Mouse (Mus musculus): ENCODE measurements around the gene Zhx3. TPM values are rescaled to one million over a fixed set of nuclear protein-coding genes. Genes with fewer than 3 reads are reported as not detected.

Gene Zhx3
- polyA plus RNA-seq, 1 experiment = 7.8 TPM

DNA sequence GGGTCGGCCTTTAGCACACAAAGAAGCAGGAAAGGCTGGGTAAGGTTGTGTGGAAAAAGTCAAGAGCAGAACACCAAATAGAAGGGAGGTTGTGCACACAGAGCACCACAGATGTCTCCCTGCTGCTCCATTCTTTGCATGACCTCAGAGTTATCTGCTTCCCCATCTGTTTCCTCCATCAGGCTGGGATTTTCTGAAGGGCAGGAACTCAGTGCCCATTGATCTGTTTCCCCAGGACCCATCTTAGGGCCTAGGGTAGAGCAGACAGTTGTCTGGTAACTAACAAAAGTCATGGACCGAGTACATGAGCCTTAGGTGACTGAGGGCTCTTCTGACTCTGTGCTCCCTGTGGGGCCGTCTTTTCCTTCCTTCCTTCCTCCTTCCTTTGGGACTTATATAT is 131.2 kb downstream of the Zhx3 start:
- 10% methylated on average over 3 of the region's 3 CpGs for WGBS
- Histone ChIP-seq H3K4me3 (ENCODE audit: control insufficient read depth, insufficient read depth, low read length) (no peak overlapping the region), H3K4me1 (replicated peaks; ENCODE audit: control insufficient read depth, insufficient read depth, low read length) (peaks cover 65% of the 10 kb centered on the region), H3K36me3 (ENCODE audit: control insufficient read depth, insufficient read depth, low read length) (no peaks in the 10 kb centered on the region), H3K27ac (ENCODE audit: control insufficient read depth, insufficient read depth, low read length) (peak overlapping the region; percentile 96), H3K27me3 (ENCODE audit: control insufficient read depth, insufficient read depth, low read length) (no peaks in the 10 kb centered on the region)
- TF ChIP-seq CTCF (IDR thresholded peaks at IDR 0.05; ENCODE audit: borderline replicate concordance, control insufficient read depth, extremely low read depth, insufficient read depth, low read length, poor library complexity) = no peak
- no peak for TF ChIP-seq POLR2A (IDR thresholded peaks at IDR 0.05; ENCODE audit: control insufficient read depth, extremely low read depth, insufficient read depth, low read length, poor library complexity)
- no peak for DNase-seq

DNA sequence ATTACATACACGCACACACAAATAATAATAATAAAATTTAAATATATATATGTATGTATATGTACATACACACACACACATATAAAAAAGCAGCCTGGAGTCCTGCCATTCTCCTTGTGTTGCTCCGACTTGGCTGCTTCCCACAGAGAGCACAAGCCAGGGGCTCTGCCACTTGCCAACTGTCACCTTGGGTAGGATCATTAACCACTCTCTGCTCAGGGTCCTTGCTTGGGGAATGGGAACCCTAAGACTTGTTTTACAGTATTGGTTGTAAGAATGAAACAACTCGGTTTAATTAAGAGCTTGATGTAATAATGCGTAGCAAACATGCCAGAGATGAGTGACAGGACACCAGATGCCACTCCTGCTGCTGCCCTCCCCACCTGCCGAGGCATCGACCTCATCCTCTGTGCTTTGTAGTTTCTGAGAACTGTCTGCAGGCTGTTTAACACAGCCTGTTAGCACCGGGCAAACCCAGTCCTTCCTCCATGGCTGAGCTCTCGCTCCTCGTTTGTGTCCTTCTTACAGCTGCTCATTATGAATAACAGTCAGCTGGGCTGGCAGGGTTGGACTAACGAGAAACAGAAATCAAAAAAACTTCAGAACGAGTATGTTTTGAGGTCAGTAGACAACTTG is 132.2 kb downstream of the Zhx3 start:
- Histone ChIP-seq H3K4me3 (ENCODE audit: control insufficient read depth, insufficient read depth, low read length) (no peak overlapping the region), H3K4me1 (replicated peaks; ENCODE audit: control insufficient read depth, insufficient read depth, low read length) (peaks cover 63% of the 10 kb centered on the region), H3K27ac (ENCODE audit: control insufficient read depth, insufficient read depth, low read length) (peak overlapping the region; percentile 96), H3K27me3 (ENCODE audit: control insufficient read depth, insufficient read depth, low read length) (no peaks in the 10 kb centered on the region), H3K36me3 (ENCODE audit: control insufficient read depth, insufficient read depth, low read length) (no peaks in the 10 kb centered on the region)
- DNase-seq = peak; percentile 60
- WGBS = 20% methylated on average over 11 of the region's 11 CpGs
- TF ChIP-seq CTCF (IDR thresholded peaks at IDR 0.05; ENCODE audit: borderline replicate concordance, control insufficient read depth, extremely low read depth, insufficient read depth, low read length, poor library complexity) (0 out of 2 replicates have a peak, but pooled peaks have one; percentile 13), POLR2A (IDR thresholded peaks at IDR 0.05; ENCODE audit: control insufficient read depth, extremely low read depth, insufficient read depth, low read length, poor library complexity) (no peak)

DNA sequence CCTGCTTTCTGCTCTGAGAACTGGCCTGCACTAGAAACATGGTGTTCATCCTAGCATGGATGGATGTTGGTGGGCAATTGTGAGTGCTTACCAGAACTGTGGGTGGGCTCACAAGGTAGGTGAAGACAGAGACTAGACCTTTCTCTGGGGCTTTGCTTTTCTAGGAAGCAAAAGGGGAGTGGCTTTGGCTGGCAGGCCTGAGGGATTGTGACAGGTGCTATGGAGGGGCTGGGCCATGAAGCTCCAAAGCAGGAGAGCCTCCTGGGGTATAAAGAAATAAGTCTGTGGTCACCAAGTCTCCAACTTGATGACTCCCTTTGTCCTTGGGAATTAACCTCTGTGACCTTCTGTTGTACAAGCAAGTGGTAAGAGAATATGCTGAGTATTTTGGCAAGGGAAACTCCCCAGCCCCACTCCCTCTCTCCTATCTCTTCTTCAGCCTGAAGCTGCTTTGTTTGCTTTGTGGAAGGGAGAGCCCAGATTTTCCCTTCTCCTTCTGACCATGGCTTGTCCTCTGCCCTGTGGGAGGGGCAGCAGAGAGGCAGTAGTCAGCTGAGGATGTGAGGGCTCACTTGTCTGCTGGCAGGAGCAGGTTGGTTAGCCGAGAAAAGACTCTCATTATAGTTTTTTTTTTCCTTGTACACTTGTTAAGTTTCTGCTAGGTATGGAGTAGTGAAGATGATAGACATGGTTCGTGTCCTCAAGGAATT is 133.0 kb downstream of the Zhx3 start:
- peaks cover 66% of the 10 kb centered on the region for H3K4me1 ChIP-seq (replicated peaks; ENCODE audit: control insufficient read depth, insufficient read depth, low read length)

DNA sequence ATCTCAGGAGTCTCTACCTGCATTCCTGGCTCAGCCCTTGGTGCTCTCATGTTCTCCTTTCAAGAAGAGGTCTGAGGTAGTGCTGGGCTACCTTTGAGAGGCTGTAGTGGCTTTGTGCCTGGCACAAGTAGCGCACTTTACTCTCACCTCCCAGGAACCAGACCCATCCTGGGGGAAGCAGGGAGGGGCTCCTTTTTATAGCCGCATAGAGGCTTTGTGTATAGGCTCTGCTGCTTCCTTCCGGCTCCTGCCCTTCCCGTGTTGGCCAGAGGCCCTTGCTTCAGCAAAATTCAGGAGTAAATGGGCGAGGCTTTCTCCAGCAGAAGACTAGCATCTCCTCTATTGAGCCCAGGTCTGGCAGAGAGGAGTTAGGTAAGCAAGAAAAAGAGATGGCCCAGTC is 134.4 kb downstream of the Zhx3 start:
- DNase-seq = no peak
- peaks cover 69% of the 10 kb centered on the region for H3K4me1 ChIP-seq (replicated peaks; ENCODE audit: control insufficient read depth, insufficient read depth, low read length)
- WGBS = 88% methylated on average over 5 of the region's 5 CpGs
- TF ChIP-seq POLR2A (IDR thresholded peaks at IDR 0.05; ENCODE audit: control insufficient read depth, extremely low read depth, insufficient read depth, low read length, poor library complexity) = no peak
- no peak for TF ChIP-seq CTCF (IDR thresholded peaks at IDR 0.05; ENCODE audit: borderline replicate concordance, control insufficient read depth, extremely low read depth, insufficient read depth, low read length, poor library complexity)
- H3K27ac ChIP-seq (ENCODE audit: control insufficient read depth, insufficient read depth, low read length) = no peak overlapping the region
- H3K27me3 ChIP-seq (ENCODE audit: control insufficient read depth, insufficient read depth, low read length) = no peaks in the 10 kb centered on the region
- H3K36me3 ChIP-seq (ENCODE audit: control insufficient read depth, insufficient read depth, low read length) = no peaks in the 10 kb centered on the region
- no peak overlapping the region for H3K4me3 ChIP-seq (ENCODE audit: control insufficient read depth, insufficient read depth, low read length)

More for the DNA sequence above, 133.0 kb downstream of the Zhx3 start:
- Histone ChIP-seq H3K4me3 (ENCODE audit: control insufficient read depth, insufficient read depth, low read length) (no peak overlapping the region), H3K27me3 (ENCODE audit: control insufficient read depth, insufficient read depth, low read length) (no peaks in the 10 kb centered on the region), H3K27ac (ENCODE audit: control insufficient read depth, insufficient read depth, low read length) (no peak overlapping the region), H3K36me3 (ENCODE audit: control insufficient read depth, insufficient read depth, low read length) (no peaks in the 10 kb centered on the region)
- WGBS = 54% methylated on average over 2 of the region's 2 CpGs
- TF ChIP-seq POLR2A (IDR thresholded peaks at IDR 0.05; ENCODE audit: control insufficient read depth, extremely low read depth, insufficient read depth, low read length, poor library complexity) = no peak
- TF ChIP-seq CTCF (IDR thresholded peaks at IDR 0.05; ENCODE audit: borderline replicate concordance, control insufficient read depth, extremely low read depth, insufficient read depth, low read length, poor library complexity) = no peak
- no peak for DNase-seq

DNA sequence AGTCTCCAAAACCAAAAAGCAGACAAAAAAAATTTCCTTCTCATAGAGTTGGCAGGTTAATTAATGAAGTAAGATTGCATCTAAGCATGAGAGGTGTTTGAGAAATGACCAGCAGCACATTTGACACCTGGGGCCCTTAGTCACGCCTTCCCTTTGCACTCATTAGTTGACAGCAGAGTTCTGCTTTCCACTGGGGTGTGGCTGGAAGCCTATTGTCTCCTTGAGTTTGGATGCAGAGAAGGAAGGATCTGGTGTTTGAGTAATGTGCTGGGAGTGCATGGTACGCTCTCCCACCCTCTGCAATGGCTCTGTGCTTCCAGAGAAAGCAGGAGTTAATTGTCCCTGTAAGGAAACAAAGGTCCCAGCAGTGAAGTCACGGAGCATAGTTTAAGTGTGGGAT is 136.3 kb downstream of the Zhx3 start:
- H3K27ac ChIP-seq (ENCODE audit: control insufficient read depth, insufficient read depth, low read length) = no peak overlapping the region

DNA sequence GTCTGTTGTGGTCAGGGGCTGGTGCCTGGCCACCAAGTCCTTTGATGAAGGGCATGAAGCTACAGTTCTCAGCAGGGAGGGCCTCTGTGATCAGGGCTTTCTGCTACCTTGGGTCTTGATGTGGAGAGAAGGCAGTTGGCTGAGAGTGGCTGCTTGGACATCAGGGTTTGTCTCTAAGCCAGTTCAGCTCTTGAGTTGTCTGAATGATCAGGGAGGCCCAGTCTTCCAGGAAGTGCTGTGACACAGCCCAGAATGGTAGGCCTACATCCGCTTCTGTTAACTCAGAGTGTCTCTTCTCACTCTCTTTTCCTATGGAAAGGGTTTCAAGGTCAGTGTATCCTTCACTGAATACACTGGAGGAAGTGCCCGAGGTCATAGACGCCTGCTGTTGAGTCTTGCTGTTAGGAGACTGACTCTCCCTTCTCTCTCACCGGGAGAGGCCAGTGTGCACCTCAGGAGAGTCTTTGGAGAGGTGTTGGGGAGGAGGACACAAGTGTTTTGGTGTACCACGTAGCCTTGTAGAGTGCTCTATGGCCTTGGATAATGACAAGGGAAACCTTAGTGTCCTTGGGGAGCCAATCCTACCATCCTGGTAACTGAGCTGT is 137.0 kb downstream of the Zhx3 start:
- TF ChIP-seq CTCF (IDR thresholded peaks at IDR 0.05; ENCODE audit: borderline replicate concordance, control insufficient read depth, extremely low read depth, insufficient read depth, low read length, poor library complexity) (no peak), POLR2A (IDR thresholded peaks at IDR 0.05; ENCODE audit: control insufficient read depth, extremely low read depth, insufficient read depth, low read length, poor library complexity) (no peak)
- Histone ChIP-seq H3K4me1 (replicated peaks; ENCODE audit: control insufficient read depth, insufficient read depth, low read length) (peaks cover 58% of the 10 kb centered on the region), H3K4me3 (ENCODE audit: control insufficient read depth, insufficient read depth, low read length) (no peak overlapping the region), H3K36me3 (ENCODE audit: control insufficient read depth, insufficient read depth, low read length) (no peaks in the 10 kb centered on the region), H3K27me3 (ENCODE audit: control insufficient read depth, insufficient read depth, low read length) (no peaks in the 10 kb centered on the region), H3K27ac (ENCODE audit: control insufficient read depth, insufficient read depth, low read length) (peak overlapping the region; percentile 94; the same call in 1 of the 2 replicates)
- no peak for DNase-seq
- WGBS = 86% methylated on average over 5 of the region's 5 CpGs

More for the DNA sequence above, 136.3 kb downstream of the Zhx3 start:
- Histone ChIP-seq H3K27me3 (ENCODE audit: control insufficient read depth, insufficient read depth, low read length) (no peaks in the 10 kb centered on the region), H3K4me1 (replicated peaks; ENCODE audit: control insufficient read depth, insufficient read depth, low read length) (peaks cover 63% of the 10 kb centered on the region), H3K36me3 (ENCODE audit: control insufficient read depth, insufficient read depth, low read length) (no peaks in the 10 kb centered on the region), H3K4me3 (ENCODE audit: control insufficient read depth, insufficient read depth, low read length) (no peak overlapping the region)
- TF ChIP-seq CTCF (IDR thresholded peaks at IDR 0.05; ENCODE audit: borderline replicate concordance, control insufficient read depth, extremely low read depth, insufficient read depth, low read length, poor library complexity) (no peak), POLR2A (IDR thresholded peaks at IDR 0.05; ENCODE audit: control insufficient read depth, extremely low read depth, insufficient read depth, low read length, poor library complexity) (no peak)
- 93% methylated on average over 3 of the region's 3 CpGs for WGBS
- DNase-seq = no peak

Measured in thymus, adult 2 months (tissue).